Mouse (Mus musculus) intestine, embryonic 16.5 days (tissue): ENCODE data around the gene Chst13. TPM values are rescaled to one million over a fixed set of nuclear protein-coding genes. Genes with fewer than 3 reads are reported as not detected.

Experiments
- ATAC-seq: fragments of 200-750 bp; cut with Nextera tagmentation; 2 replicates; pipeline ENCODE4 v1.8.0; 2017; ENCODE audit warnings: moderate TSS enrichment, moderate library complexity
- H3K27ac ChIP-seq: fragments of 300-500 bp; sonication (generic); 2 replicates; pipeline ENCODE4 v1.5.1; 2014; ENCODE audit warnings: mild to moderate bottlenecking, low read length
- H3K27me3 ChIP-seq: fragments of 300-500 bp; sonication (generic); replicated peaks from 2 replicates; pipeline ENCODE4 v1.6.1; 2014; ENCODE audit warnings: low read length, control low read depth, mixed read lengths; ENCODE audit not compliant: control insufficient read depth, insufficient read depth
- H3K36me3 ChIP-seq: fragments of 300-500 bp; sonication (generic); 2 replicates; pipeline ENCODE4 v1.6.1; 2014; ENCODE audit warnings: low read length, control low read depth; ENCODE audit not compliant: control insufficient read depth, insufficient read depth
- H3K4me1 ChIP-seq: fragments of 300-500 bp; sonication (generic); 2 replicates; pipeline ENCODE4 v1.6.1; 2014; ENCODE audit warnings: low read length, control low read depth, mixed read lengths; ENCODE audit not compliant: control insufficient read depth, insufficient read depth
- H3K4me2 ChIP-seq: fragments of 300-500 bp; sonication (generic); 2 replicates; pipeline ENCODE4 v1.6.1; 2014; ENCODE audit warnings: low read depth, low read length, control low read depth
- H3K4me3 ChIP-seq: fragments of 300-500 bp; sonication (generic); 2 replicates; pipeline ENCODE4 v1.5.1; 2014; ENCODE audit warnings: mild to moderate bottlenecking, low read length
- H3K9ac ChIP-seq: fragments of 300-500 bp; sonication (generic); 2 replicates; pipeline ENCODE4 v1.6.1; 2014; ENCODE audit warnings: low read depth, low read length
- H3K9me3 ChIP-seq: fragments of 300-500 bp; sonication (generic); 2 replicates; pipeline ENCODE4 v1.6.1; 2016; ENCODE audit warnings: low read length, control low read depth; ENCODE audit not compliant: control insufficient read depth
- WGBS: fragments of 180-500 bp; shearing (Covaris S2); extraction: QIAGEN DNeasy Blood & Tissue Kit; methylation state at CpG from one replicate; pipeline ENCODE4 v1.1.7; 2014; 5-methylcytosine and 5-hydroxymethylcytosine counted together
- polyA plus RNA-seq: library from polyadenylated mRNA; unstranded; fragments of >200 nt; fragmentation: Nextera tagmentation; extraction: Ambion mirVana; gene quantifications from 2 replicates; pipeline ENCODE4 v1.2.1, GENCODE M21; 2015

Chst13 gene
- 0.34 and 1.1 TPM in 2 replicates for polyA plus RNA-seq

DNA sequence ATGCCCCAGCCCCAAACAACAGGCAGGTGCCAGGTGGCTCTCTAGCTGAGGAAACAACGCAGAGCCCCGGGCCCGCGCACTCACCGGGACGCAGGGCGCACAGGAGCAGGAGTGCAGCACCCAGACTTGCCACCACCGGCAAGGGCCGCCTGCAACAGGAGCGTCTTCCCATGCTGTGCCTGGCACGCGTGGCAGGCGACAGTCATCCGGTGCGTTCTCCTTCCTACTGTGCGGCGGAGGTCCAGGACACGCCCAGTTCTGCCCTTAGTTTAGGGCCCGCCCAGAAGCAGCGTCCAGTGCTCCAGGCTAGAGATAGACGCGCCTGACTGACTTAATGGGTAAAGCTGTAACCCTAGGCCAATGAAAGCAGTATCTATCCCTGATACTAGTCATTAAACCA is at the start of gene Chst13:
Gene Chst13, minus strand, starts transcription at position 195 of the 400 bp plus-strand sequence.
- 7% methylated on average over 22 of the region's 22 CpGs for WGBS
- no peak within 1 kb of the TSS for H3K9ac ChIP-seq
- no peak within 1 kb of the TSS for H3K27ac ChIP-seq
- no peaks in the 10 kb centered on the region for H3K36me3 ChIP-seq
- peak within 1 kb of the TSS; percentile 55 for H3K4me2 ChIP-seq
- no peaks in the 10 kb centered on the region; the same call in 1 of the 2 replicates for H3K4me1 ChIP-seq
- peak within 1 kb of the TSS; percentile 23 for H3K4me3 ChIP-seq
- no peaks in the 10 kb centered on the region for H3K9me3 ChIP-seq
- ATAC-seq: peak; percentile 73
- H3K27me3 ChIP-seq: 0 out of 2 replicates have a peak, but pooled peaks cover 2% of the 10 kb centered on the region

DNA sequence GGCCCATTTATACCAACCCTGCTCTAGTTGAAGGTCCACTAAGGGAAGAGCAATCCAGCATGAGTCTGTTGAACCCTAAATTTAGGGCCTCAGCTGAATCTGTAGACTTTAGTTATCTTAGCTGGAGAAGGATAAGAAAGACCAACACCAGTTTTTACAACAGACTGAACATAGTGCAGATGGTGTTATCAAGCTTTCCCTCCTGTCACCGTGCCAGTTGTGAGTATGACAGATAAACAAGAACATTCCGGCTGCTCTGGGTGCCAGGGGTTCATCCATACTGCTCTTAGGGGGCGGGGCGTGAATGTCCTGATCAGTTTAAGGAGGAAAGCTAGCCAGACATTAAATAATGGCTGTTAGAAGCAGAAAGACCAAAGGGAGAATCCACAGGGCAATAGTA is 49.7 kb upstream of the Chst13 start:
- Histone ChIP-seq H3K4me2 (no peak overlapping the region), H3K9me3 (no peaks in the 10 kb centered on the region), H3K9ac (no peak overlapping the region), H3K27ac (no peak overlapping the region), H3K27me3 (no peaks in the 10 kb centered on the region), H3K4me1 (peaks cover 15% of the 10 kb centered on the region), H3K4me3 (no peak overlapping the region), H3K36me3 (peaks cover 16% of the 10 kb centered on the region)
- peak; percentile 42; the same call in 1 of the 2 replicates for ATAC-seq
- 71% methylated on average over 4 of the region's 4 CpGs for WGBS

DNA sequence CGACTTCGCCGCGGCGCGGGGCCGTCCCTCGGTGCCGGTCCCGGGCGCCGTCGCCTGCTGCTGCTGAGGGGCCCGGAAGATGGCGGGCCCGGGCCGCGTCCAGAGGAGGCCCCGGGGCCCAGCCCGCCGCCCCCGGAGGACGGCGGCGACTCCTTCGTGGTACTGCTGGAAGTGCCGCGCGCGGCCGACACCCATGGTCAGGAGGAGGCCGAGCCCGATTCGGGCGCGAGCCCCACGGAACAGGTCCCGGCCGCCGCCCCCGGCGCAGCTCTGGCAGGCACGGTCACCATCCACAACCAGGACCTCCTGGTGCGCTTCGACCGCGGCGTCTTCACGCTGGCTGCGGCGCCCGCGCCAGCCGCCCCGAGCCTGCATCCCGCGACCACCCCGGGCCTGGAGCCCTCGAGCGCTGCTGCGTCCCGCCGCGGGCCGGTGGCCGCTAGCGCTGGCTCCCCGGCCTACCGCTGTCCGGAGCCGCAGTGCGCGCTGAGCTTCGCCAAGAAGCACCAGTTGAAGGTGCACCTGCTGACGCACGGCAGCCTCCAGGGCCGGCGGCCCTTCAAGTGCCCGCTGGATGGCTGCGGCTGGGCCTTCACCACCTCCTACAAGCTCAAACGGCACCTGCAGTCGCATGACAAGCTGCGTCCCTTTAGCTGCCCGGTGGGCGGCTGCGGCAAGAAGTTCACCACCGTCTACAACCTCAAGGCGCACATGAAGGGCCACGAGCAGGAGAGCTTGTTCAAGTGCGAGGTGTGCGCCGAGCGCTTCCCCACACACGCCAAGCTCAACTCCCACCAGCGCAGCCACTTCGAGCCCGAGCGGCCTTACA is 45.0 kb upstream of the Chst13 start:
- H3K4me1 ChIP-seq: peaks cover 19% of the 10 kb centered on the region
- H3K27me3 ChIP-seq: no peaks in the 10 kb centered on the region
- H3K4me2 ChIP-seq: peak overlapping the region; percentile 93
- ATAC-seq: peak; percentile 86
- peaks cover 8% of the 10 kb centered on the region; the same call in 1 of the 2 replicates for H3K36me3 ChIP-seq
- H3K27ac ChIP-seq: peak overlapping the region; percentile 84
- no peaks in the 10 kb centered on the region for H3K9me3 ChIP-seq
- H3K4me3 ChIP-seq: peak overlapping the region; percentile 92
- WGBS: 0% methylated on average over 88 of the region's 98 CpGs
- peak overlapping the region; percentile 88 for H3K9ac ChIP-seq

DNA sequence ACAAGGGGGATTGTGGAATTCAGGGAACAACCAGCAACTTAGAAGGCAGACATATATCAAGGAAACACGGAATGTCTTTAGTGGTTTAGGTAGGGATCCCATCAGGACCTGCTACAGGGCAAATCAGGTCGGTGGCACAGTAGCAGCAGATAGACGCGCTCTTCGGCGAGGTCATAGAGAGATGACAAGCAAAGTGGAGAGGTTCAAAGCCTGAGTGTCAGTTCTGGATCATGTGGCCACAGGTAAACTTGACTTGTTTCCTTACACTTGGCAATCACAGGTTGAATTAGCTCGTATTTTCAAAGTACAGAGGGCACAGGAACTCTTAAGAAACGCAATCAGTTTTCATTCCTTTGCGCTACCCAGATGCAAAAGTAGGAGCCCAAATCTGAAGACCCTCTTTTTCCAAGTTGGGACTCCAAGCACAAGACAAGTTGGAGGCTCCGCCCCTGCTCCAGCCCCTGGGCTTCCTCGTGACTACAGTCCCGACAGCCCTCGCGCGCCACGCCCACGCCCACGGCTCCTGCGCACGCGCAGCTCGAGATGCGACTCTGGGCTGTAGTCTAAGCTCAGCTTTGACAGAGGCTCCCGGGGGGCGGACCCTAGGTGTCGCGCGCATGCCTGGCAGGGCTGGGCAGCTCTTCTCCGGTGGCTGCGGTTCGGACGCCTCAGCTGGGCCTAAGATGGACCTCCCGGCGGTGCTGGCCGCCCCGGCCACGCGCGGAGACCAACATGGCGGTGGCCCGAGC is 44.2 kb upstream of the Chst13 start, which contains the start of gene Zxdc:
Gene Zxdc, plus strand, starts transcription at position 517 of the 749 bp plus-strand sequence.
- no peaks in the 10 kb centered on the region for H3K9me3 ChIP-seq
- H3K27ac ChIP-seq: peak within 1 kb of the TSS; percentile 84
- peaks cover 19% of the 10 kb centered on the region for H3K4me1 ChIP-seq
- peak within 1 kb of the TSS; percentile 93 for H3K4me2 ChIP-seq
- WGBS: 5% methylated on average over 41 of the region's 41 CpGs
- peak within 1 kb of the TSS; percentile 92 for H3K4me3 ChIP-seq
- H3K27me3 ChIP-seq: no peaks in the 10 kb centered on the region
- peak within 1 kb of the TSS; percentile 88 for H3K9ac ChIP-seq
- H3K36me3 ChIP-seq: 0 out of 2 replicates have a peak, but pooled peaks cover 7% of the 10 kb centered on the region
- peak; percentile 98 for ATAC-seq

DNA sequence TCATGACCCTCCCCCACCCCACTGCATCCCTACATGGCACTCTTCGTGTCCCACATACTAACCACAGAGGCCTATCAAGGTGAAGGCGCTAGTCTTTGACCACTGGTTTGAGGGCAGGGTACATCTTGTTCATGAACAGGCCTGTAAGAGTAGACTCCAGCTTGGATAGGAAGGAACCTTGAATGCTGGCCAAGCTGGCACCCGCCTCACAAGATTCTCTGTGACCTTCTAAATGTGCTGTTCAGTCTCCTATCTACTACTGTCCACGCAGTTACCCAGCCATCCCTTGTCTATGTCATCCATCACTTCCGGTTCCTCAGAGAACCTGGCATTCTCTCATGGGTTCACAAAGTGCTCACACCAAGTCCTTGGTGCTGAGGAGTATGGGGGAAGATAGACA is 38.3 kb upstream of the Chst13 start:
- Histone ChIP-seq H3K27me3 (no peaks in the 10 kb centered on the region), H3K4me2 (no peak overlapping the region), H3K4me1 (peaks cover 13% of the 10 kb centered on the region), H3K27ac (no peak overlapping the region), H3K9me3 (no peaks in the 10 kb centered on the region), H3K36me3 (no peaks in the 10 kb centered on the region), H3K4me3 (no peak overlapping the region), H3K9ac (no peak overlapping the region)
- 77% methylated on average over 5 of the region's 5 CpGs for WGBS
- ATAC-seq: no peak

DNA sequence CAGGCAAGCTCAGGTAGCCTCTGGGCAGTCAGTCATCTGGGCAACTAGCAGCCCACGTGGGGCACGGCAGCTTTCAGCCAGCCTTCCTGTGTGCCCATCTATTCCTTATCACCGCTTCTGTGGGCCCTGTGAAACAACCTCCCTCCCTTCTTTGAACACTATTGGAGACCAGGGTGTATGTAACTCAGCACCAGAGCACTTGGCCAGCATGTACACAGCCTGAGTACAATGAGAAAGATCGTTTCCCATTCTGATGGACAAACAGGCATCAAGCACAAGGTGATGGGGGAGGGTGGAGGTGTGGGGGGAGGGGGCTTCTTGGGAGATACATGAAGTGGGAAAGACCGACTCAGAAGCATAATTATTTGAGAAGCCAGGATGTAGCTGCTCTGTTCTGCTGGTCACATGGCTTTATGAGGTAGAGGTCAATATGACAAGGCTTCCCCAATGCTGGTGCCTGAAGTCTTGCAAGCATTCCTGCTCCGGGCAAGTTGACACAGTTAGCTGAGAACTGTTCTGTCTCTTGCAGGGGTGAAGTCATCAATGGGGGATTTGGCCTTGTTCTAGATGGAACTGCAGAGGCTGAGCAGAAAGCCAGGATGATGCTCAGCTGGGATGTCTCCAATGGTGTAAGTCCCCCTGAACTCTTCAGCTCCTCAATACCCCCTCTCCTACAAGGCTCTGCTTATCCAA is 36.1 kb upstream of the Chst13 start:
- 79% methylated on average over 6 of the region's 6 CpGs for WGBS
- peaks cover 19% of the 10 kb centered on the region for H3K4me1 ChIP-seq
- H3K9ac ChIP-seq: no peak overlapping the region
- no peaks in the 10 kb centered on the region for H3K27me3 ChIP-seq
- H3K4me3 ChIP-seq: no peak overlapping the region
- H3K9me3 ChIP-seq: no peaks in the 10 kb centered on the region
- H3K36me3 ChIP-seq: no peaks in the 10 kb centered on the region
- no peak overlapping the region for H3K4me2 ChIP-seq
- 0 out of 2 replicates have a peak, but pooled peaks have one; percentile 1 for ATAC-seq
- no peak overlapping the region; the same call in 1 of the 2 replicates for H3K27ac ChIP-seq

DNA sequence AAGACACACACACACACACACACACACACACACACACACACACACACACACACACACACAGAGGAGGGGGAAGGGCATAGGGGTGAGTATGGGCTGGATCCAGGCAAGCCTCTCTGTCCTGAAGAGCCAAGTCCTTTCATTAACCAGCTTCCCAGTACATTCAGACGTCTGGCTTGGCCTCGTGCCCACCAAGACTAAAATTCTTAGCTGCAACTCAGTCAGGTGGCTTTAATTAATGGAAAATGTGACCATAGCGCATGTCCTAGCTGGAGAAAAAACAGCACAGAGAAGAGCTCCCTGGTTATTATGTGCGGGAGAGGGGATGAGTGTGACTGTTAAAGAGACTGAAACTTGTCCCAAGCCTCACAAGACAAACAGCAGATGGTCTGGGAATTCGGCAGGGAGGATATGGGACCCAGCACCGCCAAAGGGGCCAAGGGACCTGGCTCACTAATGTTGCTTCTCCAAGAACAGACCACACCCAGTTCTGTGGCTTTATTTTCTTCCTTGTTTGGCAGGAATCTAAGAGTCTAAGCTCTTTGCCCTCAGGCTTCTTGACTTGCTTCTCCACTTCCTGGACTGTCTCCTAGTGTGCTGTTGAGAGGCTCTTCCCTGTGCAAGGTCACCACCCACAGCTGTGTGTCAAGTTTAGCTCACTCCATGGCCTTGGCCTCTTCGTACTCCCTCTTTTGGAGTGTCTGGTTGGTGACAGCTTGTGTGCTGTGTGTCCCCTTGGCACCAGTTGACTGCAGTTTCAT is 35.2 kb upstream of the Chst13 start:
- Histone ChIP-seq H3K4me1 (peaks cover 19% of the 10 kb centered on the region), H3K4me2 (no peak overlapping the region), H3K4me3 (no peak overlapping the region), H3K27me3 (no peaks in the 10 kb centered on the region), H3K27ac (peak overlapping the region; percentile 40; the same call in 1 of the 2 replicates), H3K36me3 (no peaks in the 10 kb centered on the region), H3K9ac (no peak overlapping the region), H3K9me3 (no peaks in the 10 kb centered on the region)
- WGBS: 39% methylated on average over 7 of the region's 7 CpGs
- ATAC-seq: peak; percentile 92

DNA sequence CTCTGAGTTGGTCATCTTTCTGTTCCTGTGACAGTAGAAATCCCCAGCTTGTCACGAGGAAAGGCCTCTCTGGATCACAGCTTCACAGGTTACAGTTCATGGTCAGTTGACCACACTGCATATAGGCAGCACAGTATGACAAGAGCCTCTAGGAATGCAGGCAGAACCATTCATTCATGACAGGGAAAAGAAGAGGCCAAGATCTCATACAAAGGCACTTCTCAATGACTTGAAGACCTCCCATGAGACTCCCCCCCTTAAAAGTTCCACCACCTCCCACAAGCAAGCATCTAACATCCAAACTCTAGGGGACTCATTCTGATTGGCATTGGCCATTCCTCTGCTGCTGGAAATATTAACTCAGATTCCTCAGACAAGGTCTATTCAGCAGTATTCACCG is 34.5 kb upstream of the Chst13 start:
- H3K4me2 ChIP-seq: no peak overlapping the region
- no peak for ATAC-seq
- 85% methylated on average over 2 of the region's 2 CpGs for WGBS
- no peaks in the 10 kb centered on the region for H3K27me3 ChIP-seq
- H3K9me3 ChIP-seq: no peaks in the 10 kb centered on the region
- no peak overlapping the region; the same call in 1 of the 2 replicates for H3K27ac ChIP-seq
- H3K9ac ChIP-seq: no peak overlapping the region
- H3K4me3 ChIP-seq: no peak overlapping the region
- H3K36me3 ChIP-seq: no peaks in the 10 kb centered on the region
- H3K4me1 ChIP-seq: peaks cover 19% of the 10 kb centered on the region
